Mouse (Mus musculus): ENCODE measurements around the gene Ankfy1. TPM values are rescaled to one million over a fixed set of nuclear protein-coding genes. Genes with fewer than 3 reads are reported as not detected.

Gene Ankfy1
- polyA plus RNA-seq (2017; shearing (Covaris generic)): 79.6 TPM

DNA sequence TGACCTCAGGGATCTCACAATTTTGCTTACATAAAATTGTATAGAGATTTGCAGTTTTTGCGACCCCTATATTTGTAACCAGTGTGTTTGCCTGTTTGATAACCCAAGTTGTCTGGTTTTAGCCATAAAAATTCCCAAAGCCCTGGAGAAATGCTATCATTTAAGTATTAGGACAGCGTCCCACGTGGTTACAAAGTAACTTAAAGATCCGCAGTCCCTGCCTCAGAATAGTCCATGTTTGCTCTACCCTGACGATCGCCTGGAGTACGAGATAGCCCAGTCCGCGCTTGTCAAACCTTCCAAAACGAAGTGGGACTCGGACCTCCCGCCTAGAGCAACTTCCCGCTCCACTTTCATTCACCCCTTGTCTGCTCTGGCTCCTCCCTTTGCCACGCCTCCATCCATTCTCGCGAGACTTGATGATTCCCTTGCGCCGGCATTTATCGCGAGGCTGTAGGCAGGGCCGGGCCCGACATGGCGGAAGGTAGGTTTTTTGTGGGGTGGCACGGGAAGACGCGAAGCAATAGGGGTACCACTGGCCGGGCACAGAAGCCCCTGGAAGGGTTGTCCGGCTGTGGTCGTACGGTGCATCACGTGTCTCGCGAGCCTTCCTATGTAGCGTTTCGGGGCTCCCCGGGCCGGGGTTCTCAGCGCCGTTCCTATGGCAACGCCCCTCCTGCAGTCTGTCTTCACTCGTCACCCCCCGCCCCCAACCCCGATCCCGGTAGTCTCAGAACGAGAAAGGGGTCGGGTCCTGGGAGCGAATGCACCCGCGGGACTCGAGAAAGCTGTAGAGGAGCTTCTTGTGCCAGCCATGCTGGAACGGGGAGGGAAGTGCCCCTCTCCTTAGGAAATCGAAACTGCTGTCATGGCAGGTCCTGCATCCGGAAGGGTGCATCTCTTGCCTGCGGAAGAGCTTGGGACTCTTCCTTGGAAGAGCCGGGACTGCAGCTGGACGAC lies at the start of gene Ankfy1:
Gene Ankfy1, plus strand, starts transcription at position 456 of the 960 bp plus-strand sequence.

DNA sequence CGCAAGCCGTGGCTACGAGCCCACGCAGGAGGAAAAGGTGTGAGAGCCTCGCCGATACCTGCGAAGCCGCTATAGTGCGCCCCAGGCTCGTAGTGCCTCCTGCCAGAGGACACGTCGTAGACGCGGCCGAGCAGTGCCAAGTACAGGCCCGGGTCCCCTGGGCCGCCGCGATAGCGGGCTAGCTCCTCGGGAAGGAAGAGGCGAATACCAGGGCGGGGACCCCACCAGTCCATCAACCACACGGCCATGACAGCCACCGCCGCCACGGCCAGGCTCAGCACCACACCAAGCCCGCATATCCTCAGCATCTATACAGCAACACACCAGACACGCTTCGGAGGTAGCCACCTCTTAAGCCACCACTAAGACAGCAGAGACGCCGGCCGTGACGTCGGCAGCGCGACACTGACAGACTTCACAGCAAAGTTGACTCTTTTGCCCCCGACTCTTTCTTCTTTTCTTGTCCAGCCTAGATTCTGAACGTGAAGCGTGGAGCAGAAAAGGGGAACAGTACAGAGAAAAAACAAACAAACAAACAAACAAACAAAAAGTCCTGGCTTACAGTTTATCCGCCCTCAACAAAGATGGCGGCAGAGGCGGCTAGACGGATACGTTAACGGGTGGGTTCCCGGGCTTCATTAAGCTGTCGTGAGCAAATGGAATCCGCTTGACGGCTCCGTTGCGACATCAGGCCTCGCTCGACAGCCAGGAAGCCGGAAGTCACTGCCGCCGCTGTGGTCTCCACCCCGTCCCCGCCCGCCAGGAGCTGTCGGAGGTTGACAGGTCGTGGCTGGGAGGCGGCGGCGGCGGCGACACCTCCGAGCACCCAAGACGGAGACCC lies 105.9 kb downstream of the Ankfy1 start, which contains the start of the genes Cyb5d2 and Zzef1:
Gene Cyb5d2, minus strand, starts transcription at position 688 of the 841 bp plus-strand sequence.
Gene Zzef1, plus strand, starts transcription at position 772 of the 841 bp plus-strand sequence.

Other genes with a start within 250 kb of the Ankfy1 start
- 119 TPM for gene Mybbp1a, start 248.7 kb upstream of the Ankfy1 start, polyA plus RNA-seq (2017; shearing (Covaris generic))
- gene Spns2, start 200.1 kb upstream of the Ankfy1 start, polyA plus RNA-seq (2017; shearing (Covaris generic)): not detected
- gene Spns3, start 139.5 kb upstream of the Ankfy1 start, polyA plus RNA-seq (2017; shearing (Covaris generic)): 1.1 TPM
- gene Ube2g1, start 82.7 kb upstream of the Ankfy1 start, polyA plus RNA-seq (2017; shearing (Covaris generic)): 60.5 TPM
- gene Cyb5d2, start 106.1 kb downstream of the Ankfy1 start, polyA plus RNA-seq (2017; shearing (Covaris generic)): 9.4 TPM
- 14.5 TPM for gene Zzef1, start 106.2 kb downstream of the Ankfy1 start, polyA plus RNA-seq (2017; shearing (Covaris generic))